11 mouse cellular contexts compared by ENCODE assay signal in genomic region chr13:43305181-43305924, GRCm38 (mm10). TPM values are rescaled to one million over a fixed set of nuclear protein-coding genes. Genes with fewer than 3 reads are reported as not detected.
A peak's percentile ranks its signal among the peaks of the same experiment; 100 is the strongest.
DNase-seq lines count a peak whose midpoint lies in the region; ATAC-seq lines count a peak whose summit lies in the region.
"Had no signal": no experiment of that assay in that cellular context is flagged by ENCODE, and none has a peak within 500 bp of the region (broad histone marks: within the 10 kb centered on the region; RNA-seq: fewer than 3 reads in every experiment).

No protein-coding gene starts in this region.

- peaks cover 22 to 33% of the 10 kb centered on the region in 2 experiments for H3K4me1 ChIP-seq in heart, embryonic 14.5 days (ENCODE audit: control insufficient read depth in 2 of 2, insufficient read depth in 2 of 2, low read length in 2 of 2)
- peaks cover 24% of the 10 kb centered on the region for H3K4me1 ChIP-seq in midbrain, embryonic 12.5 days
- H3K4me1 ChIP-seq in midbrain, embryonic 14.5 days (ENCODE audit: control insufficient read depth, insufficient read depth, low read length) = peaks cover 20% of the 10 kb centered on the region
- peaks cover 29% of the 10 kb centered on the region for H3K4me1 ChIP-seq in hindbrain, embryonic 14.5 days (replicated peaks; ENCODE audit: control insufficient read depth, insufficient read depth, low read length)
- peaks cover 15% of the 10 kb centered on the region for H3K4me1 ChIP-seq in neural tube, embryonic 14.5 days (ENCODE audit: control insufficient read depth, insufficient read depth, low read length)

- 68% methylated on average over 15 of the region's 15 CpGs for WGBS in heart, embryonic 14.5 days
- WGBS in midbrain, embryonic 12.5 days = 74% methylated on average over 15 of the region's 15 CpGs
- 69% methylated on average over 15 of the region's 15 CpGs for WGBS in midbrain, embryonic 14.5 days
- WGBS in hindbrain, embryonic 14.5 days = 71% methylated on average over 15 of the region's 15 CpGs
- WGBS in neural tube, embryonic 14.5 days = 72% methylated on average over 15 of the region's 15 CpGs

- no peak for ATAC-seq in heart, embryonic 14.5 days (ENCODE audit: insufficient number of reproducible peaks, insufficient read depth, low FRiP score, low read depth)
- no peak for ATAC-seq in midbrain, embryonic 12.5 days (ENCODE audit: low FRiP score, low read depth)
- ATAC-seq in midbrain, embryonic 14.5 days (ENCODE audit: low FRiP score, low TSS enrichment) = no peak
- no peak for ATAC-seq in hindbrain, embryonic 14.5 days (ENCODE audit: low FRiP score)
- ATAC-seq in neural tube, embryonic 14.5 days (ENCODE audit: low read depth) = no peak
- ATAC-seq in erythroid progenitor cell, adult 5-6 weeks (replicated peaks; ENCODE audit: low FRiP score, poor library complexity, severe bottlenecking) = no peak

- peaks cover 8% of the 10 kb centered on the region; the same call in 1 of the 2 replicates for H3K9me3 ChIP-seq in heart, embryonic 14.5 days (ENCODE audit: control insufficient read depth, low read length)
- H3K9me3 ChIP-seq in midbrain, embryonic 12.5 days = peaks cover 8% of the 10 kb centered on the region
- no peaks in the 10 kb centered on the region for H3K9me3 ChIP-seq in midbrain, embryonic 14.5 days (ENCODE audit: control insufficient read depth, low read length)
- no peaks in the 10 kb centered on the region for H3K9me3 ChIP-seq in hindbrain, embryonic 14.5 days (ENCODE audit: control insufficient read depth, low read length)
- H3K9me3 ChIP-seq in neural tube, embryonic 14.5 days (ENCODE audit: control insufficient read depth, low read length) = no peaks in the 10 kb centered on the region
- H3K9me3 ChIP-seq: neural tube, embryonic 12.5 days had no signal

- H3K27ac ChIP-seq in heart, embryonic 14.5 days (replicated peaks in 1 of 2; ENCODE audit: control insufficient read depth in 1 of 2, insufficient read depth in 1 of 2, low read depth in 2 of 2, low read length in 2 of 2) = no peak overlapping the region
- no peak overlapping the region for H3K27ac ChIP-seq in midbrain, embryonic 12.5 days (replicated peaks)
- H3K27ac ChIP-seq in midbrain, embryonic 14.5 days (replicated peaks; ENCODE audit: low read depth, low read length) = no peak overlapping the region
- no peak overlapping the region; the same call in 1 of the 2 replicates for H3K27ac ChIP-seq in hindbrain, embryonic 14.5 days
- no peak overlapping the region for H3K27ac ChIP-seq in neural tube, embryonic 14.5 days (ENCODE audit: low read depth, low read length)
- H3K27ac ChIP-seq: liver, embryonic 15.5 days; neural tube, embryonic 12.5 days had no signal

- H3K36me3 ChIP-seq in heart, embryonic 14.5 days (ENCODE audit: control insufficient read depth, insufficient read depth, low read length) = no peaks in the 10 kb centered on the region
- H3K36me3 ChIP-seq in midbrain, embryonic 12.5 days = no peaks in the 10 kb centered on the region
- no peaks in the 10 kb centered on the region for H3K36me3 ChIP-seq in midbrain, embryonic 14.5 days (ENCODE audit: control insufficient read depth, insufficient read depth, low read length)
- H3K36me3 ChIP-seq in hindbrain, embryonic 14.5 days (replicated peaks; ENCODE audit: control insufficient read depth, insufficient read depth) = no peaks in the 10 kb centered on the region
- H3K36me3 ChIP-seq in neural tube, embryonic 14.5 days (ENCODE audit: control insufficient read depth, insufficient read depth, low read length) = no peaks in the 10 kb centered on the region
- H3K36me3 ChIP-seq: embryonic facial prominence, embryonic 10.5 days; liver, embryonic 15.5 days; neural tube, embryonic 12.5 days had no signal

- no peak for DNase-seq in heart, adult 8-10 months (ENCODE audit: low spot score)
- no peak for DNase-seq in midbrain, embryonic 14.5 days
- DNase-seq in hindbrain, embryonic 14.5 days (ENCODE audit: low spot score) = no peak
- DNase-seq in spleen, postnatal 10 days (ENCODE audit: low spot score in 2 of 2) = no peak

- peak overlapping the region in 1 of 2 experiments; percentile 60; a peak in 2 of 4 replicates for H3K4me3 ChIP-seq in heart, embryonic 14.5 days (ENCODE audit: control insufficient read depth in 1 of 2, insufficient read depth in 1 of 2, low read depth in 1 of 2, low read length in 2 of 2)
- H3K4me3 ChIP-seq in midbrain, embryonic 12.5 days = 0 out of 2 replicates have a peak overlapping the region, but pooled peaks have one; percentile 74
- no peak overlapping the region for H3K4me3 ChIP-seq in midbrain, embryonic 14.5 days (replicated peaks; ENCODE audit: low read depth, low read length)
- peak overlapping the region; percentile 81; the same call in 1 of the 2 replicates for H3K4me3 ChIP-seq in hindbrain, embryonic 14.5 days (replicated peaks; ENCODE audit: low read length)
- no peak overlapping the region for H3K4me3 ChIP-seq in neural tube, embryonic 14.5 days (ENCODE audit: low read depth, low read length)

- peak overlapping the region; percentile 76 for H3K4me2 ChIP-seq in heart, embryonic 14.5 days (ENCODE audit: low read length)
- H3K4me2 ChIP-seq in midbrain, embryonic 12.5 days (replicated peaks) = no peak overlapping the region
- no peak overlapping the region; the same call in 1 of the 2 replicates for H3K4me2 ChIP-seq in midbrain, embryonic 14.5 days (ENCODE audit: low read length)
- H3K4me2 ChIP-seq in hindbrain, embryonic 14.5 days (replicated peaks) = peak overlapping the region; percentile 77; the same call in 1 of the 2 replicates
- peak overlapping the region; percentile 75; the same call in 1 of the 2 replicates for H3K4me2 ChIP-seq in neural tube, embryonic 14.5 days (ENCODE audit: low read depth, low read length)

- no peak overlapping the region for H3K9ac ChIP-seq in heart, embryonic 14.5 days (ENCODE audit: low read length)
- no peak overlapping the region for H3K9ac ChIP-seq in midbrain, embryonic 12.5 days (replicated peaks)
- H3K9ac ChIP-seq in midbrain, embryonic 14.5 days (replicated peaks; ENCODE audit: low read length) = no peak overlapping the region
- no peak overlapping the region; the same call in 1 of the 2 replicates for H3K9ac ChIP-seq in hindbrain, embryonic 14.5 days
- no peak overlapping the region for H3K9ac ChIP-seq in neural tube, embryonic 14.5 days (replicated peaks; ENCODE audit: low read depth, low read length)
- H3K9ac ChIP-seq: liver, embryonic 15.5 days; neural tube, embryonic 12.5 days had no signal

- H3K27me3 ChIP-seq in heart, embryonic 14.5 days (ENCODE audit: control insufficient read depth, insufficient read depth, low read length) = no peaks in the 10 kb centered on the region
- H3K27me3 ChIP-seq in midbrain, embryonic 12.5 days = peaks cover 52% of the 10 kb centered on the region
- 0 out of 2 replicates have a peak, but pooled peaks cover 7% of the 10 kb centered on the region for H3K27me3 ChIP-seq in midbrain, embryonic 14.5 days (ENCODE audit: control insufficient read depth, insufficient read depth, low read length)
- H3K27me3 ChIP-seq in hindbrain, embryonic 14.5 days (ENCODE audit: control insufficient read depth, insufficient read depth, low read length) = peaks cover 15% of the 10 kb centered on the region
- H3K27me3 ChIP-seq in neural tube, embryonic 14.5 days (ENCODE audit: control insufficient read depth, insufficient read depth, low read length) = peaks cover 3% of the 10 kb centered on the region; the same call in 1 of the 2 replicates

RNA-seq across cellular contexts. Expression of gene Gfod1, which starts 1.4 kb away (rescaled TPM):
- 1.3 TPM in 2 replicates for polyA plus RNA-seq in heart, embryonic 14.5 days (2014; fragmentation: Nextera tagmentation; extraction: Ambion mirVana)
- 10 to 100 TPM; 28.2 to 33.9 (median 30.5) TPM for total RNA-seq in heart, adult 8-10 months (2022)
- 1.0 and 1.6 TPM in 2 replicates for polyA plus RNA-seq in midbrain, embryonic 12.5 days (2016; fragmentation: Nextera tagmentation; extraction: Ambion mirVana)
- polyA plus RNA-seq in midbrain, embryonic 14.5 days (2014; fragmentation: Nextera tagmentation; extraction: Ambion mirVana) = 3.7 and 4.7 TPM in 2 replicates
- 3.6 and 3.7 TPM in 2 replicates for polyA plus RNA-seq in hindbrain, embryonic 14.5 days (2014; fragmentation: Nextera tagmentation; extraction: Ambion mirVana)
- 3.8 and 3.9 TPM in 2 replicates for polyA plus RNA-seq in neural tube, embryonic 14.5 days (2014; fragmentation: Nextera tagmentation; extraction: Ambion mirVana)
- 1.1 and 3.4 TPM in 2 replicates for total RNA-seq in erythroid progenitor cell, adult 5-6 weeks (2015; ENCODE audit: low replicate concordance)
- 1.4 and 3.2 TPM in 2 replicates for total RNA-seq in erythroid progenitor cell, adult 5-6 weeks (2017; ENCODE audit: low replicate concordance)

RNA-seq across cellular contexts. Expression of gene Sirt5, which starts 59.9 kb away (rescaled TPM):
- polyA plus RNA-seq in heart, embryonic 14.5 days (2014; fragmentation: Nextera tagmentation; extraction: Ambion mirVana) = 31.1 and 31.8 TPM in 2 replicates
- 10 to 100 TPM; 57.4 to 64.4 (median 63.0) TPM for total RNA-seq in heart, adult 8-10 months (2022)
- 34.1 and 35.9 TPM in 2 replicates for polyA plus RNA-seq in midbrain, embryonic 12.5 days (2016; fragmentation: Nextera tagmentation; extraction: Ambion mirVana)
- 31.8 TPM in 2 replicates for polyA plus RNA-seq in midbrain, embryonic 14.5 days (2014; fragmentation: Nextera tagmentation; extraction: Ambion mirVana)
- 30.3 and 30.5 TPM in 2 replicates for polyA plus RNA-seq in hindbrain, embryonic 14.5 days (2014; fragmentation: Nextera tagmentation; extraction: Ambion mirVana)
- polyA plus RNA-seq in neural tube, embryonic 14.5 days (2014; fragmentation: Nextera tagmentation; extraction: Ambion mirVana) = 30.5 and 36.4 TPM in 2 replicates
- total RNA-seq in erythroid progenitor cell, adult 5-6 weeks (2015; ENCODE audit: low replicate concordance) = not detected in 2 replicates
- 0.76 TPM in 1 of 2 replicates, not detected in the other for total RNA-seq in erythroid progenitor cell, adult 5-6 weeks (2017; ENCODE audit: low replicate concordance)

Comparison
In these comparisons a context has a peak if more than half of its experiments do, and no peak if none do; other contexts are left out.
1. H3K4me3 ChIP-seq: peak in midbrain, embryonic 12.5 days (single experiment) and hindbrain, embryonic 14.5 days (single experiment); none in midbrain, embryonic 14.5 days (single experiment) and neural tube, embryonic 14.5 days (single experiment).
2. H3K4me2 ChIP-seq: peak in heart, embryonic 14.5 days (single experiment), hindbrain, embryonic 14.5 days (single experiment) and neural tube, embryonic 14.5 days (single experiment); none in midbrain, embryonic 12.5 days (single experiment) and midbrain, embryonic 14.5 days (single experiment).